Mouse (Mus musculus) kidney, embryonic 14.5 days (tissue): ENCODE results near the gene Tubd1. TPM values are rescaled to one million over a fixed set of nuclear protein-coding genes. Genes with fewer than 3 reads are reported as not detected.

Experiments used
- ATAC-seq: fragments of 200-750 bp; cut with Nextera tagmentation; 2 replicates; pipeline ENCODE4 v1.8.0; 2017; ENCODE audit warnings: moderate number of reproducible peaks, mild to moderate bottlenecking, moderate TSS enrichment, moderate library complexity; ENCODE audit not compliant: low FRiP score, low TSS enrichment
- H3K27ac ChIP-seq: fragments of 300-500 bp; sonication (generic); 2 replicates; pipeline ENCODE4 v1.5.1; 2014; ENCODE audit warnings: low read depth, mild to moderate bottlenecking, low read length, moderate library complexity, mixed read lengths
- H3K27me3 ChIP-seq: fragments of 300-500 bp; sonication (generic); 2 replicates; pipeline ENCODE4 v1.6.1; 2014; ENCODE audit warnings: mild to moderate bottlenecking, low read length; ENCODE audit not compliant: control insufficient read depth, insufficient read depth
- H3K36me3 ChIP-seq: fragments of 300-500 bp; sonication (generic); 2 replicates; pipeline ENCODE4 v1.6.1; 2014; ENCODE audit warnings: low read length, mixed read lengths; ENCODE audit not compliant: control insufficient read depth, insufficient read depth
- H3K4me1 ChIP-seq: fragments of 300-500 bp; sonication (generic); 2 replicates; pipeline ENCODE4 v1.6.1; 2014; ENCODE audit warnings: low read length, mixed read lengths; ENCODE audit not compliant: control insufficient read depth, insufficient read depth
- H3K4me2 ChIP-seq: fragments of 300-500 bp; sonication (generic); replicated peaks from 2 replicates; pipeline ENCODE4 v1.6.1; 2014; ENCODE audit warnings: low read depth, mild to moderate bottlenecking, low read length
- H3K4me3 ChIP-seq: fragments of 300-500 bp; sonication (generic); 2 replicates; pipeline ENCODE4 v1.5.1; 2014; ENCODE audit warnings: mild to moderate bottlenecking, low read length
- H3K9ac ChIP-seq: fragments of 300-500 bp; sonication (generic); 2 replicates; pipeline ENCODE4 v1.6.1; 2014; ENCODE audit warnings: low read depth, mild to moderate bottlenecking, low read length, moderate library complexity
- H3K9me3 ChIP-seq: fragments of 300-500 bp; sonication (generic); 2 replicates; pipeline ENCODE4 v1.6.1; 2016; ENCODE audit warnings: low read length; ENCODE audit not compliant: control insufficient read depth
- WGBS: fragments of 180-500 bp; shearing (Covaris S2); extraction: QIAGEN DNeasy Blood & Tissue Kit; methylation state at CpG from one replicate; pipeline ENCODE4 v1.1.7; 2014; 5-methylcytosine and 5-hydroxymethylcytosine counted together
- polyA plus RNA-seq: library from polyadenylated mRNA; unstranded; fragments of >200 nt; fragmentation: Nextera tagmentation; extraction: Ambion mirVana; gene quantifications from 2 replicates; pipeline ENCODE4 v1.2.1, GENCODE M21; 2014

Gene Tubd1
- polyA plus RNA-seq, 1 experiment from 2014 or later: 13.4 TPM

GRCm38 (mm10) chr11:86579731-86580318, 35.0 kb downstream of the Tubd1 start:
- 71% methylated on average over 10 of the region's 10 CpGs for WGBS
- no peak for ATAC-seq
- Histone ChIP-seq H3K36me3 (no peaks in the 10 kb centered on the region), H3K4me1 (peaks cover 22% of the 10 kb centered on the region), H3K9me3 (no peaks in the 10 kb centered on the region), H3K9ac (no peak overlapping the region), H3K4me3 (no peak overlapping the region), H3K27me3 (no peaks in the 10 kb centered on the region), H3K27ac (peak overlapping the region; percentile 60; the same call in 1 of the 2 replicates), H3K4me2 (no peak overlapping the region)

- Histone ChIP-seq H3K4me2 (no peak overlapping the region), H3K27ac (peak overlapping the region; percentile 65; the same call in 1 of the 2 replicates)
- 79% methylated on average over 9 of the region's 9 CpGs for WGBS
Measured at GRCm38 (mm10) chr11:86580319-86581113, 35.7 kb downstream of the Tubd1 start.

GRCm38 (mm10) chr11:86581250-86581753, 36.5 kb downstream of the Tubd1 start:
- 31% methylated on average over 11 of the region's 11 CpGs for WGBS
- Histone ChIP-seq H3K36me3 (no peaks in the 10 kb centered on the region), H3K4me3 (no peak overlapping the region), H3K27ac (peak overlapping the region; percentile 65), H3K4me1 (peaks cover 22% of the 10 kb centered on the region), H3K27me3 (no peaks in the 10 kb centered on the region), H3K9ac (peak overlapping the region; percentile 24; the same call in 1 of the 2 replicates), H3K4me2 (no peak overlapping the region; the same call in 1 of the 2 replicates), H3K9me3 (no peaks in the 10 kb centered on the region)
- ATAC-seq: no peak; the same call in 1 of the 2 replicates

More at GRCm38 (mm10) chr11:86580319-86581113, 35.7 kb downstream of the Tubd1 start:
- Histone ChIP-seq H3K9ac (no peak overlapping the region), H3K4me1 (peaks cover 22% of the 10 kb centered on the region), H3K27me3 (no peaks in the 10 kb centered on the region), H3K36me3 (no peaks in the 10 kb centered on the region), H3K4me3 (no peak overlapping the region), H3K9me3 (no peaks in the 10 kb centered on the region)
- ATAC-seq: no peak

GRCm38 (mm10) chr11:86581943-86582542, 37.3 kb downstream of the Tubd1 start:
- Histone ChIP-seq H3K4me3 (no peak overlapping the region), H3K36me3 (no peaks in the 10 kb centered on the region), H3K4me1 (peaks cover 18% of the 10 kb centered on the region), H3K4me2 (no peak overlapping the region), H3K27ac (0 out of 2 replicates have a peak overlapping the region, but pooled peaks have one; percentile 65), H3K9me3 (no peaks in the 10 kb centered on the region), H3K27me3 (no peaks in the 10 kb centered on the region), H3K9ac (no peak overlapping the region)
- ATAC-seq: no peak
- 89% methylated on average over 12 of the region's 12 CpGs for WGBS

GRCm38 (mm10) chr11:86582543-86583260, 37.9 kb downstream of the Tubd1 start:
- H3K27me3 ChIP-seq: no peaks in the 10 kb centered on the region
- H3K9me3 ChIP-seq: no peaks in the 10 kb centered on the region
- ATAC-seq: no peak
- no peak overlapping the region for H3K4me2 ChIP-seq
- no peak overlapping the region for H3K27ac ChIP-seq
- H3K4me3 ChIP-seq: no peak overlapping the region
- WGBS: 89% methylated on average over 7 of the region's 7 CpGs
- no peaks in the 10 kb centered on the region for H3K36me3 ChIP-seq
- H3K9ac ChIP-seq: no peak overlapping the region
- H3K4me1 ChIP-seq: peaks cover 14% of the 10 kb centered on the region; the same call in 1 of the 2 replicates

DNA sequence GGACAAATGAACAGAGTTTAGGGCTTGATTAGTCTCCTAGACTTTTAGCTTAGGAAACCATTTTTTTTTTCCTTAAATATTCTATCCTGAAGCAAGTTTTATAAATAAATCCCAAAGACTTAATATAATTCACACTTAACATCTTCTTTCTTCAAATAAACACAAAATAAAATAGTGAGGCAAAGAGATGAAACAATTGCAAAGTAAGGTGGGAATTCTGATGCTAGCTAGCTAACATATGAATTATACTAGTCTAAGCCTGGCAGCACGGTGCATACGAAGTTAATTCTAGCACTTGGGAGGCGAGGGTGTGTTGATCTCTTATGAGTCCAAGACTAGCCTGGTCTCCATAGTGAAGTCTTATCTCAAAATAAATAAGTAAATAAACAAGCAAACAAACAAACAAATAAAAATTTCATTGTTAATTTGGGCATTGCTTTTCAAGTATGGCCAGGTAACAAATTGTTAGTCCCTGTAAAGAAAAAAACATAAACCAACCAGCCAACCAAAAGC, 38.6 kb downstream of the Tubd1 start:
- Histone ChIP-seq H3K27ac (no peak overlapping the region), H3K27me3 (no peaks in the 10 kb centered on the region), H3K4me3 (no peak overlapping the region), H3K9me3 (no peaks in the 10 kb centered on the region), H3K4me1 (peaks cover 18% of the 10 kb centered on the region; the same call in 1 of the 2 replicates), H3K36me3 (no peaks in the 10 kb centered on the region), H3K4me2 (no peak overlapping the region), H3K9ac (no peak overlapping the region)
- ATAC-seq: no peak
- WGBS: 92% methylated on average over 3 of the region's 3 CpGs

DNA sequence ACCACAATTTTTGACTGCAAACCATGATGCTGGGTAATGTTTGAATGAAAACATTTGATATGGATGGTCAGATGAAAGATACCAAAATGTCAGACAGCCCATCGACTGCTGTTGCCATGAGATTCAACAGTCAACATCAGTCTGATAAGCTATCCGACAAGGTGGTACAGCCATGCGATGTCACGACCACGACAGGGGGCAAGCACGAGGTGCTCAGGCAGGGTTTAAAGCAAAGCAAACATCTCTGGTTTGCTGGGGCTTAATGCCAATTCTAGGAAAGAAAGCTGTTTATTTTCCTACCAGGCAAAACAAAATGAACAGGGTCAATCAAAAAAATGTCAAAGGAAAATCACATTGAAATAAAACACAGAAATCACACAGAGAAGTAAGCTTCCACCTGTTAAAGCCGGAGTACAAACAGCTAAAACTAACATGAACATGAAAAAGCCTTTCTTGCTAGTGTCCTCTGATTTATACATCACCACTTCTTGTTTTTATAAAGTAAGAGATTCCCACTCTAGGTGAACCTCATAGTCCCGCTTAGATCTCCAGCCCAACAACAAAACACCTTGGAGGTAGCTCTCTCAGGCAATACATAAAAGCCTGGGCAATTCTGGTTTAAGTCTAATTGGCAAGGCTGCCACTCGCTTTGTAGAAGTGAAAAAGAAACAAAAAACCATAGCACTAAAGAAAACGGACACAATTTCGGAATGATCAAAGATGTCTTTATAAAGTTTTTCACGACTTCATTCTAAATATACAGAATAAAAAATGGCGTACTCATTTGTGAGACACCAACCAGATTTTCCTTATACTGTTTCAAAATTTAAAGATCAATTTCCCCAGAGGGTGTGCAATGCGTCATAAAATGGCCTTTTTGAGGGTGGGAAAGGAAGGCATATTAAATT, 39.5 kb downstream of the Tubd1 start:
- H3K4me3 ChIP-seq: no peak overlapping the region; the same call in 1 of the 2 replicates
- ATAC-seq: no peak
- 88% methylated on average over 14 of the region's 14 CpGs for WGBS

More for the DNA sequence above, 39.5 kb downstream of the Tubd1 start:
- H3K9ac ChIP-seq: no peak overlapping the region
- no peaks in the 10 kb centered on the region for H3K36me3 ChIP-seq
- H3K4me1 ChIP-seq: peaks cover 16% of the 10 kb centered on the region; the same call in 1 of the 2 replicates
- H3K27ac ChIP-seq: no peak overlapping the region
- no peaks in the 10 kb centered on the region for H3K9me3 ChIP-seq
- no peaks in the 10 kb centered on the region for H3K27me3 ChIP-seq
- H3K4me2 ChIP-seq: no peak overlapping the region
